Mouse (Mus musculus) liver, adult 2 months (tissue): ENCODE measurements around the gene Inppl1. TPM values are rescaled to one million over a fixed set of nuclear protein-coding genes. Genes with fewer than 3 reads are reported as not detected.
A peak's percentile ranks its signal among the peaks of the same experiment; 100 is the strongest.

ENCODE experiments used
- DNase-seq: peaks from one replicate; pipeline ENCODE4 v3.0.0-alpha.2; 2011; ENCODE audit warnings: low read depth, low spot score; ENCODE audit errors: extremely low read depth
- H3K27ac ChIP-seq: fragments of 200-500 bp; replicated peaks from 2 replicates; pipeline ENCODE4 v1.5.1; 2012; ENCODE audit warnings: low read depth, mild to moderate bottlenecking, control low read depth, inconsistent platforms, low read length; ENCODE audit not compliant: insufficient read depth
- H3K27me3 ChIP-seq: fragments of 200-500 bp; 2 replicates; pipeline ENCODE4 v1.6.1; 2012; ENCODE audit warnings: mild to moderate bottlenecking, moderate library complexity, low read length, inconsistent platforms; ENCODE audit not compliant: control insufficient read depth, insufficient read depth
- H3K36me3 ChIP-seq: fragments of 200-500 bp; 2 replicates; pipeline ENCODE4 v1.6.1; 2012; ENCODE audit warnings: low read length, inconsistent platforms; ENCODE audit not compliant: control insufficient read depth, insufficient read depth
- H3K4me1 ChIP-seq: fragments of 200-500 bp; 2 replicates; pipeline ENCODE4 v1.6.1; 2011; ENCODE audit warnings: low read length; ENCODE audit not compliant: control insufficient read depth, insufficient read depth
- H3K4me3 ChIP-seq: fragments of 200-500 bp; 2 replicates; pipeline ENCODE4 v1.5.1; 2011; ENCODE audit warnings: low read depth, mild to moderate bottlenecking, control low read depth, low read length, moderate library complexity; ENCODE audit not compliant: insufficient read depth
- H3K79me2 ChIP-seq: fragments of 200-500 bp; 2 replicates; pipeline ENCODE4 v1.6.1; 2012; ENCODE audit warnings: inconsistent platforms, mild to moderate bottlenecking, low read length, moderate library complexity; ENCODE audit not compliant: control insufficient read depth, insufficient read depth
- H3K9ac ChIP-seq: fragments of 200-500 bp; 2 replicates; pipeline ENCODE4 v1.6.1; 2012; ENCODE audit warnings: low read depth, mild to moderate bottlenecking, control low read depth, inconsistent platforms, low read length
- CTCF ChIP-seq: fragments of 200-500 bp; IDR thresholded peaks from 2 replicates; pipeline ENCODE4 v1.5.1; 2011; ENCODE audit warnings: low read depth, low read length, control low read depth
- POLR2A ChIP-seq: fragments of 200-500 bp; IDR thresholded peaks from 2 replicates; pipeline ENCODE4 v1.6.1; 2011; ENCODE audit warnings: low read length, control low read depth; ENCODE audit not compliant: insufficient read depth; ENCODE audit errors: extremely low read depth
- WGBS: fragments of 180-500 bp; shearing (Covaris S2); methylation state at CpG from one replicate; pipeline ENCODE4 v1.1.7; 2018; 5-methylcytosine and 5-hydroxymethylcytosine counted together
- polyA plus RNA-seq: library from polyadenylated mRNA; depleted of rRNA; stranded (reverse); fragments of >200 nt; gene quantifications from 2 replicates; pipeline ENCODE4 v1.2.3, GENCODE M21; 2012
- total RNA-seq: library from RNA; depleted of rRNA; stranded (reverse); fragments of >200 nt; gene quantifications from 2 replicates; pipeline ENCODE4 v1.2.3, GENCODE M21; 2014

Inppl1 gene
- total and polyA plus RNA-seq, 2 experiments = 10.9 to 32.9 TPM

DNA sequence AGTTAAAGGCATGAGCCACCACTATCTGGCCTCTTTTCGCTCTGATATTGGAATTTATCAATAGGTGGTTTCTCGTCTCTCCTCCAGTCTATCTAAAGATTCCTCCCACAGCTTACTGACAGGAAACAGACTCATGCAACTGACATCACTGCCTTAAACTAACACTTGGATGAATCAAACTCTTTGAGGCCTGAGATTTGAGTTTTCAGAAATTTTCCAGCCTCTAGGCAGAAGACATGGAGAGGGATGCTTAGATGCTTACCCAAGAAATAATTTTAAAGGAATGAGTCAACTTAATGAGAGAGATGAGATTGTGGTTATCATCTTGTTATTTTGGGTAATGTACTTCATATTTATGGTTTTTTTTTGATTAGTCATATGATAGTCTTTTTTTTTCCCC lies 15.8 kb upstream of the Inppl1 start:
- WGBS = 83% methylated on average over 2 of the region's 2 CpGs
- TF ChIP-seq CTCF (no peak), POLR2A (no peak)
- Histone ChIP-seq H3K27me3 (no peaks in the 10 kb centered on the region), H3K4me3 (no peak overlapping the region), H3K79me2 (no peaks in the 10 kb centered on the region), H3K27ac (no peak overlapping the region), H3K4me1 (peaks cover under 1% of the 10 kb centered on the region; the same call in 1 of the 2 replicates), H3K9ac (no peak overlapping the region), H3K36me3 (no peaks in the 10 kb centered on the region)
- no peak for DNase-seq

DNA sequence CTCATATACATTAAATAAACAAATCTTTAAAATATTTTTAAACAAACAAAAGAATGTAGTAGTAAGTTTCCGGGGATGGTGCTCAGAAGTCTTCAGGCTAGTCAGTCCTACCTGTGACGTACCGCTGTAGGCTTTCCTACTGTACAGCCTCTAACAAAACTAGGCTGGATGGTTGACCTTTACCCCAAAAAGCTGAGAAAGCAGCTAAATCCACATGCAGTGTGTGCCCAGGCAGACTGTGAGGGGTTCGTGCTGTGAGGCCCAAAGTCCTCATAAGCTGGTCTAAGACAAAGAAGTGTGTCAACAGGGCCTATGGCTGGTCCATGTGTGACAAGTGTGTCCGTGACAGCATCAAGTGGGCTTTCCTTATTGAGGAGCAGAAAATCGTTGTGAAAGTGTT lies 14.8 kb upstream of the Inppl1 start:
- Histone ChIP-seq H3K79me2 (no peaks in the 10 kb centered on the region), H3K9ac (no peak overlapping the region), H3K4me3 (no peak overlapping the region), H3K27me3 (no peaks in the 10 kb centered on the region), H3K36me3 (no peaks in the 10 kb centered on the region), H3K27ac (no peak overlapping the region), H3K4me1 (peaks cover 3% of the 10 kb centered on the region; the same call in 1 of the 2 replicates)
- no peak for DNase-seq
- TF ChIP-seq CTCF = no peak
- no peak for TF ChIP-seq POLR2A
- 79% methylated on average over 6 of the region's 6 CpGs for WGBS

DNA sequence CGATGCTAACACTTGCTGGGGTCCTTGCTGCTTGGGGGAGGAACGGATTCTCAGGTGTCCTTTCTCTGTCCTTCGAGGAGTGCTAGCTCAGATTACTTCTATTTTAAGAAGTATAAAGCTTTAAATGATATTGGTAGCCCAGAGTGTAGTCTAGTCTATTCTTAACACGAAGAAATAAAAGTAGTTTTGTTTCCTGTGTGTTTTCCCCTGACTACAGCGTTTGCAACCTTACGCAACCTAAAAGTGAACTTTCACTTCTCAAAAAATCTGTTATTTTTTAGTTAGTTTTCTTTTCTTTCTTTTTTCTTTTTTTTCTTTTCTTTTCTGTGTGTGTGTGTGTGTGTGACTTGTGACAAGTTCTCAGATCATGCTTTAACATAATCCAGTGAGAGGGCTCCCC lies 13.7 kb upstream of the Inppl1 start:
- WGBS = 63% methylated on average over 6 of the region's 6 CpGs
- Histone ChIP-seq H3K27ac (no peak overlapping the region), H3K4me3 (no peak overlapping the region), H3K9ac (no peak overlapping the region), H3K4me1 (peaks cover 3% of the 10 kb centered on the region; the same call in 1 of the 2 replicates), H3K36me3 (no peaks in the 10 kb centered on the region), H3K27me3 (no peaks in the 10 kb centered on the region), H3K79me2 (no peaks in the 10 kb centered on the region)
- no peak for DNase-seq
- TF ChIP-seq CTCF = no peak
- TF ChIP-seq POLR2A = no peak

DNA sequence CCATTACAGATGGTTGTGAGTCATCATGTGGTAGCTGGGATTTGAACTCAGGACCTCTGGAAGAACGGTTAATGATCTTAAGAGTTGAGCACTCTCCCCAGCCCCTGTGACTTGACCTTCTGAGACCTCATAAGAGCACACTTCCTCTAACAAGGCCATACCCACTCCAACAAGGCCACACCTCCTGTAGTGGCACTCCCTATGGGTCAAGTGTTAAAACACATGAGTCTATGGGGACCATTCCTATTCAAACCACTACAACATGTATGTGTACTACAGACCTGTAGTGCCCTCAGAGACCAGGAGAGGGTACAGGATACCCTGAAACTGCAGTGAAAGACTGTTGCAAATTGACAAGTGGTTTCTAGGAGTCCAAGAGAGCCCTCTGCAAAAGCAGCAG lies 9.9 kb upstream of the Inppl1 start:
- peaks cover 3% of the 10 kb centered on the region; the same call in 1 of the 2 replicates for H3K4me1 ChIP-seq
- DNase-seq = no peak
- no peak overlapping the region for H3K4me3 ChIP-seq
- no peak overlapping the region for H3K9ac ChIP-seq
- H3K27me3 ChIP-seq = no peaks in the 10 kb centered on the region
- no peaks in the 10 kb centered on the region for H3K79me2 ChIP-seq
- no peak overlapping the region for H3K27ac ChIP-seq
- no peak for TF ChIP-seq POLR2A
- no peak for TF ChIP-seq CTCF
- no peaks in the 10 kb centered on the region for H3K36me3 ChIP-seq
- 82% methylated on average over 1 of the region's 1 CpGs for WGBS

DNA sequence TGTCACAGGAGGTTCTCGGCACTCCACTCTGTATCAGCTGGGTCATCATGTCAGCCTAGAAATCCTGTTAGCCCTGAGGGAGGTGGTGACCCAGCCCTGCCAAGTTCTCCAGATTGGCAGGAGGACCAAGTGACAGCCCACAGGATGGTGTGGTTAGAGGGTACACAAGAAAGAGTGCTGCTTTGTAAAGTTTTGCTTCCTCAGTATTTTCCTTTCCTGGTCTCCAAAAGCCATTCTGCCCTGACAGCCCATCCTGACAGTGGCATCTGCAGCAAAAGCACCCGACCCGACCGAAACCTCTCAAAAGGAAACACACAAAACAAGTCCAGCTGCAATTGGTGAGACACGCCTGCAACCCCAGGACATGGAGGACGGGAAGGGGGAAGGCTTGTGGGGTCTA lies 6.2 kb upstream of the Inppl1 start:
- no peaks in the 10 kb centered on the region for H3K36me3 ChIP-seq
- TF ChIP-seq POLR2A (no peak), CTCF (no peak)
- peak overlapping the region; percentile 29 for H3K4me3 ChIP-seq
- no peaks in the 10 kb centered on the region for H3K27me3 ChIP-seq
- no peak for DNase-seq
- no peaks in the 10 kb centered on the region for H3K79me2 ChIP-seq
- peaks cover 3% of the 10 kb centered on the region; the same call in 1 of the 2 replicates for H3K4me1 ChIP-seq
- H3K27ac ChIP-seq = no peak overlapping the region
- H3K9ac ChIP-seq = no peak overlapping the region
- WGBS = 78% methylated on average over 6 of the region's 6 CpGs

DNA sequence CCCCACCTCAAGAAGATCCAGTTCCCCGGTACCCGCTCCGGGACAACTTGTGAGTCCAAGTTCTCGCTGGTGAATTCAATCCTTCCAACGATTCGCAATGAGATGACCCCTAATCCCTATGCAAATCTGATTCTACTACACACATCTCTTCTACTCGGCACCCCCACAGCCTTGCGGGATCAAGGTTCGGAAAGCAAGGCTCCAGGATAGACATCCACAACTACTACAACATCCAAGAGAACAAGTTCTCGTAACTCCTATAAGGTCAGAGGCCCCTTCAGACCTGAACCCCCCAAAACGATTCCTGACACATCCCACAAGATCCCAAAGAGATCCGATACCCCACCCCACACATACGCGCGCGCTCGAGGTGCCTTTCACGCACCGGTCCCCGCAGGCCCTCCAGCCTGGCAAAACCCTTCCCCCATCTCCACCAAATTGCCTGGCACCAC lies 849 bp downstream of the Inppl1 start:
- H3K27ac ChIP-seq = peak overlapping the region; percentile 95
- peak overlapping the region; percentile 95 for H3K4me3 ChIP-seq
- TF ChIP-seq POLR2A (no peak), CTCF (no peak)
- H3K9ac ChIP-seq = peak overlapping the region; percentile 91
- H3K79me2 ChIP-seq = peaks cover 6% of the 10 kb centered on the region; the same call in 1 of the 2 replicates
- H3K4me1 ChIP-seq = peaks cover 4% of the 10 kb centered on the region; the same call in 1 of the 2 replicates
- WGBS = under 1% methylated on average over 20 of the region's 20 CpGs
- H3K27me3 ChIP-seq = no peaks in the 10 kb centered on the region
- peaks cover 8% of the 10 kb centered on the region; the same call in 1 of the 2 replicates for H3K36me3 ChIP-seq
- DNase-seq = peak; percentile 51
